Mouse (Mus musculus) erythroblast, adult 5-6 weeks (primary cell): ENCODE data around the gene Cep350. TPM values are rescaled to one million over a fixed set of nuclear protein-coding genes. Genes with fewer than 3 reads are reported as not detected.

Experiments used
- ATAC-seq: replicated peaks from 2 replicates; pipeline ENCODE4 v1.8.0; 2016; ENCODE audit warnings: moderate number of reproducible peaks, mild to moderate bottlenecking, moderate TSS enrichment, inconsistent platforms; ENCODE audit not compliant: poor library complexity, low FRiP score, severe bottlenecking
- total RNA-seq, 2 experiments: library from RNA; stranded (forward) in 1 of 2; stranded (reverse) in 1 of 2; fragments of 150-400 nt in 1 of 2; fragments of 200-764, 138-1000 nt in 1 of 2; gene quantifications; 2 replicates each; pipeline versions ENCODE4 v1.2.3 to v1.2.4; 2015 to 2017; ENCODE audit warnings: low replicate concordance in 2 of 2

Cep350 gene
- total RNA-seq, 2 experiments from 2014 or later: 35.5 to 48.2 TPM

DNA sequence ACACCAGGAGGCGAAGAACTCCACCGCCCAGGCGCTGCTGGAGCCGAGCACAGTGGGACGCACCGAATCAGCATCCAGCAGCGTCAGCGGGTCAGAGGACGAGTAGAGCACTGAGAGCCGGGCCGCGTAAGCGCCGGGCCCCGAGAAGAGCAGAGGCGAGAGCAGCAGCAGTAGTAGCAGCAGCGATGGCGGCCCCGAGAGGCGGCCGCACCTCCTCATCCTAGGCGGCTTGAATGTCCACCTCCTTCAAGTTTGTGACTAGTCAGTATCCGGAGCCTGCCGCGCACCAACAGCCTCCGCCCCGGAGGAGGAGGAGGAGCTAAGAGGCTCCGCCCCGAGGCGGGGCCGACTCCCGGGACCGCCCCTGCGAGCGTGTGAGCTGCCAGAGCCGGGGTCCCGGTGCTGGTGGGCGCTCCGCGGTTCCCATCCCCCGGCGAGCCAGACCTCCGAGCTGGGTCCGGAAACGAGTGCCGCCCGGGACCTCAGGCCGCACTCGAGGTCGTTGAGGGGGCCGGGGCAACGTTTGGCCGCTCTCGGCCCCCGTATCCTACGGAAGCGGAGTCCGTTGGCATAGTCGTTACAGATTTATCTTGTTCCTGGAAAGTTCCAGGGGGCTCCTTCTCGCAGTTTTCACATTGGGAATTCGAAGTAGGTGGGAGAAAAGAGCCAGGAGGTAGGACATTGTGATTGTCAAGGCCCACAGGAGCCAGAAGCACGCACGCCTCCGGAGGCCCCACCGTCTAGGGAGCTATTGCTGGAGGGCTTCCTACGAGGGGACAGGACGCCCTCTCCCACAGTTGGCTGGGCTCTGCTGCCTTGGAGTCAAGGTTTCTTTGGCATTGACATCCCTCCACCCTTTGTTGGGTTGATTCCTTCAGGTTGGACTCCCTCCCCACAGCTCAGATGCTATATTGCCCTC is 160.2 kb downstream of the Cep350 start, which contains the start of gene Qsox1:
Gene Qsox1, minus strand, starts transcription at position 309 of the 919 bp plus-strand sequence.
- ATAC-seq: peak; percentile 95

DNA sequence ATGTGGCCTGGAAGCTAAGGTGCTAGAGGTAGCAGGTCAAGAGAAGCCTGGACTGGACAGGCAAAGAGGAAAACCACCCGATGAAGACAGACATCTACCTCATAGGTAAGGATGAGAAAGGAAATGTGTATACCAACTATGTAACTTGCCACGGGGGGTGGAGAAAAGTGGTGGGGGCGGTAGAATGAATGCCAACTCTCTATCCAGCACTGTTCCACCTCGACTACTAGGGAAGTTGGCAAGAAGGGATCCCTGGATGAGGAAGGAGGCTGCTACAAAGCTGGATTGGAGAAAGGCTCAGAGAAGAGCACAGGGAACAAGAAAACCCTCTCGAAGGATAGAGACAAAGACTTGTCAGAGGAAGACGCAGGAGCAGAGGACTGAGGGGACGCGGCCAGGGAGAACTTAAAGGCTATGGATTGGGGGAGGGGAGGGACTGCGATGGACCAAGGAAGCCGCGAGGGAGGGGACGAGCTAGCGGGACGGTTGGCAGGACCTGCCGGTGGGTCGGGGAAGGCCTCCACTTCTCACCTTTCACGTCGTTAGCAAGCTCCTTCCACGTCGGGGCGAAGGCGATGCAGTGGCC is 161.0 kb downstream of the Cep350 start:
- no peak for ATAC-seq

DNA sequence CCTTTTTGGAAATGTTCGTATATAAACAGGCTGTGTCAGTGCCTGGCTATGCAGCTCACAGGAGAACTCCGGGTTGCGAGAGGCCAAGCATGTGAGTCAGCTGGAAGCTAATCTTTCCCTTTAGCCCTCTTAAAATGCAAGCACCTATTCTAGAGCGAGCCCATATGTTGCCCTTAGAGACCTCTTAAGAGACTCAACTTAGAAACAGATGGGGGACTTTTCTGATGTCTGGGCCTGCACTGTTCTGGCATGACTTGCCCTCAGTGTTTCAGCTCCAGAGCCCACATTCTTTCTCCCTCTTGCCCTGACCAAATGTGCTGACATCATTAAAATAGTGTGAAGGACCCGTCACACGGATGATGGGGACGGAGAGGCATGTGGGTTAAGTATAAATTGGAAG is 162.4 kb downstream of the Cep350 start:
- no peak for ATAC-seq

DNA sequence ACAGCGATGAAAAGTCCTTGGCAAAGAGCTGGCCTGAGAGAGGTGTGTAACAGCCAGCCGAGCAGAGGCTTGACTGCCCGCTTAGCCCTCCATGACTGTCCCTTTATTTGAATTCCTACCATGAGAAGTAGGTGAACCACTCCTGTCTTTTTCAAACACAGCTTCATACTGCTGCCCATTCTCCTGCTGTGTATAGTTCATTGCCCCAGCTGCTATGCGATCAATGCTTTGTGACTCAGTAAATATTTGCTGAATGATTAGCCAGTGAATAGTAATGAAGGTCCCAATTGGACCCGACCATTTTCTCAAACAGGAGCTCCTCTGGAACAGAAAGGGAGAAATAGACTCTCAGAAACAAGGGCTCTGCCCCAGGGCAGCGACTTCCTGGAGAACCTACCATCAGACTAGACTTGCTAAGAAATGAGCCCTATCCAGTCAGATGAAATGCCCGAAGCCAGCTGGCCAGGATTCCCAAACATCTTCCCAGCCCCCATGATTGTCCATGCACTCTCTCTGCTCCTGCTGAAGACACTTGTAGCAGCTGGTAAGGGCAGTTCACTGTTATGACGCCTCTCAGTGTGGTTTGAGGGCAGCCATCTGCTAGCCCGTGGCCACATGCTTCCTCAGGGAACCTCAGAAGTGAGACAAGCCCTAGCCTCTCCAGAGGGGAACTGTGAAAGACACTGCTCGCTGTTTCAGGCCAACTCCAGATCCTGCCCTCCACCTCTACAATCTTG is 163.2 kb downstream of the Cep350 start:
- ATAC-seq: no peak

DNA sequence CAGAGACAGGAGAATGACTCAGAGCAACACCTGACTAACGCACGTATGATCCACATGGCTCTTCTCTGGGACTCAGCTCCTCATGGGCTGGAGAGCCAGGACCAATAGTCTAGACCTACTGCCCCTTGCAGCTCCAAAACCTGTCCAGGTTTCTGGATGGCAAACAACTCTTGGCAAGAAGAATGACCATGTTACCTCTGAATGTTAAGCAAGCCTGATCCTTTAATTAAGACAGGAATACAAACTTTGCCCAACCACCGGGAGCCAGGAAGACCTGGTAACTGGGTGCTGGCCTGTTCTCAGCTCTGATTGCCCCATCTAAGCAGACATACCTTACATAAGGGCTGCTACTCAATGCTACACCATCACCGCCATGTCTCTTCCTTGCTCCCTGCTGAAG is 164.8 kb downstream of the Cep350 start:
- ATAC-seq: no peak

DNA sequence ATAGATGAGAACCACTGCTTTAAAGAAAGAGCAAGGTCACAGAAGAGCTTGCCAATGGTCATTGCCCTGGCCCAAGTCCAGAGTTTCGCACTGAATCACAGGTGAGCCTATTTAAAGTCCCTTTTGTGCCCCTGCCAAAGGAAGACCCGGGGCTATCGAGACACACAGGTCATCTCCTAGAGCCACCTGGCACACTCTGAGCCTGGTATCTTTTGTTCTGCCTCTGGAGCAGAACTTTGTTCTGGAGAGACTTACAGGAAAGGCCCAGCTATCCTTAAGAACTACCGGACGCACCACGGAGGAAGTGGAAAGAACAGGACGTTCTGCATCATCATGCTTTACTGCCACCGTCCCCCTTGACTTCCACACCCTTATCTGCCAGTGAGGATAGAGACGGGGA is 167.4 kb downstream of the Cep350 start:
- no peak for ATAC-seq

DNA sequence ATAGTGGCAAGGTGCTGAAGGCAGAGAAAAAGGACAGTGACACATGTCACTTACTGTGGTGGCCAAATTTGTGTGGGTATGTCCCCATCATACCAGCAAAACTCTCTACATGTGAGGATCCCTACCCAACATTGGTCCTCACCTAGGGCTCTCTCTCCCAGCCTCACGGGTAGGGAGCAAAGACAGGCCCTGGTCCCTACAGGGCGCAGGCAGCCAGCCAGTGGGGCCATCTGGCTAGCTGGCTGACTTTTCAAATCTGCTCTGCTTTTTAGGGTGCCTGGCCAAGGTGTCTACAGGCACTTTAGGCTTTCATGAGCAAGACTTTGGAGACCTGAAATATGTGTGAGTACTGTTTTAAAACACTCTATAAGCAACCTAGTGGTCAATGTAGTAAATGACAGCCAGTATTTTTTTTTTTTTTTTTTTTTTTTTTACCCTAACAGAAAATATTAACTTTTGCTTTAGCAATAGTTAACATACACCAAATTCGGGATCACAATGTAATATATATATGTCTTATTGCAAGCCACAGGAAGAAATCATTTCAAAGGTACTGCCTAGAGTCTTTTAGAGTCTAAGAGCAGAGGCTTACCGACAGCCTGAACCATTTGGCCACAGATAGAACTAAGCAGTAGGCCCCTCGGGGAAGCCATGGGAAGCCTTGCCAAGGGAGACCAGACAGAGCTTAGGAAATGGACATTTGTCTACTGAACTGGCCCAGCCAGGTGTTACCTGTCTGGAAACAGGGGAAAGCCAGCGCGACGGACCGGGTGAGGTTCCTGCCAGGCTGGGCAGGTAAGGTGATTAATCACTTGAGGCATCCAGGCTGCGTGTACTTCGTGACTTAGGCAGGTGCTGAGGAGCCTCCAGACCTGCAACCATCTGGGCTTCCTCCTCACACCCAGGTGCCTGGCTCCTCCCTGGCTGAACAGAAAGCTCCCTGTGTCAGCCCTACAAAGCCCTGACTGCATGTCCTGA is 171.8 kb downstream of the Cep350 start:
- no peak for ATAC-seq

DNA sequence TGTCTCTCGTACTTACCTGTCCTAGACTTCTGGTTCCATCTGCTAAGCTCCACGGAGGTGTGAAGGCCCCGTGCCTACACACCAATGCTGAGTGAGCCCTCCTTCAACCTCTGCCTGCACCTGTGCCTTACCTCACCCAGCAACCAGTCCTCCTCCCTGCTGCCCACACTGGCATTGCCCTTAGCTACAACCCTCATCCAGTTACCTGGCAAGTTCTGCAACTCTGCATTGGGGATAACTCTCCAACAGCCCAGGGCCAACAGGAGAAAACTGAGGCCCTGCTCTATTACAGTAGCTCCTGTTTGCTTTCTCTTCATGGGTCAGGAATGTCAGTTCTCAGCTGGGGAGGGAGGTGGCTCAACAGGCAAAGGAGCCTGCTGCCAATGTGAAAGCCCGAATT is 175.1 kb downstream of the Cep350 start:
- ATAC-seq: no peak

DNA sequence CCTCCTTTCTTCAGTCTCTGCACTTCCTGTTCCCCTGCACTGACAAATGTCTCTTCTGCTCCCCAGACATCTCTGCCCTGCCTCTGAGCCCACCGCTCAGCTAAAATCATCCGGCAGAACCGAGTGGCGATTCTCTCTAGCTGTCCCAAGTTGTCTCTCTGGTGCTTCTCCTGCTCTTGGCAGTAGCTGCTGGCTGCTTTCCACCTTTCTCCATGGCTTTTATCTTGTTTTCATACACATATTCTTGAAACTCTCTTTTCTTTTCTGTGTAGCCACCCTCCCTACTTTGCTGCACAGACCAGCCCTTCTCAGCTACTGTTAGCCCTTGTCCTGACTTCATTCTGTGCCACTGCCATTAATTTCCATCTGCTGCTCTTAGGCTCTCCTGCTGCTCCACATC is 175.6 kb downstream of the Cep350 start:
- no peak for ATAC-seq

DNA sequence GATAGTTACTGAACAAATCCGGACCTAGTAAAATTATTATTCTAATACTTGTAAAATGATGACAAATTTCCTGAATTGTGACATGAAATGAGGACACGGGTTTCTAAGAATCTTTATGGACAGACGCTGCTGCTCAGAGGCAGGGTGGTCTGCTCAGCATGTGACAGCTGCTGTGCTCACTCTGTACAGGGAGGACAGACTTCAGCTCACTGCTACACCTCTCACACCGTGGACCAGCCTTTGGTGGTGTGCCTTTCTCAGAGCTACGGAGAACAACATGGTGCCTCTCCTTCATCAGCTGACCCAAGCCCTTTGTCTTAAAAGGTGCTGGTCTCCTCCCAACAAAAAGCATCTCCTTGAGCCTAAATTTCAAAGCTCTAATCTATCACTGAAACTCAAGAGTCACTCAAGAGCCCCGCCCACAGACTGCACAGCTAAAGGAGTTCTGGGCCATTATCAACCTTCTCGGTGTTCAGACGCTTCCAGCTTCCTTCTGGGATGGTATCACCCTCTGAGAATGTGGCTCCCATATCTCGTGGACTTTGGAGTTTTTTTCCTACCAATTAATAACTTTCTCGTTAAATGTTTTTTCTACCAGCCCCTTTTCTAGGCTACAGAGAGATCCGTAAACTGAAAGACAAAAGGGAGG is 176.2 kb downstream of the Cep350 start:
- ATAC-seq: no peak

DNA sequence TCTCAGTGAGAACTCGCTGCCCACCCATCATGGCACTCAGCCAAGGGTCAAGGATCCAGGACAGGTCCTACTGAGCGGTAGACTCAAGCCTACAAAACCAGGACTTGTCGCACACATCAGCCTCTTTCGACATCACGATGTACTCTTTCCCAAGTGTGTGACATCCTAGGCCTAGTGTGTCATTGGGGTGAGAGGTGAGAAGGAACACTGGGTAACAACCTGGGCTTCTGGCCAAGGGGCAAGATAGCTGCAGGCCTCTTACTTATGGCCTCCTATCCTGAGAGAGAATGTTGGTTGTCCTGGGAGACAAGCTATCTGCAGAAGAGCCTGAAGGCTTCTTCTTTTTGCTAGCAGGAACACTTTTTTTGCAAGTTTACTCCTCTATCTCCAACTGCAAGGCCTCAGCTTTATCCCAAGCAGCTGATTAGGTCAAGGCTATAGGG is 177.2 kb downstream of the Cep350 start:
- no peak for ATAC-seq

Other genes with a start within 250 kb of the Cep350 start
- not detected in 2 replicates for gene Lhx4, start 221.6 kb downstream of the Cep350 start, total RNA-seq (2015; ENCODE audit: low replicate concordance)
- not detected in 2 replicates for gene Lhx4, start 221.6 kb downstream of the Cep350 start, total RNA-seq (2017; ENCODE audit: low replicate concordance)
- 1.5 and 4.2 TPM in 2 replicates for gene Qsox1, start 160.4 kb downstream of the Cep350 start, total RNA-seq (2015; ENCODE audit: low replicate concordance)
- 4.6 and 8.2 TPM in 2 replicates for gene Qsox1, start 160.4 kb downstream of the Cep350 start, total RNA-seq (2017; ENCODE audit: low replicate concordance)
- gene Tor1aip2, start 62.1 kb upstream of the Cep350 start, total RNA-seq (2015; ENCODE audit: low replicate concordance): 131 and 134 TPM in 2 replicates
- gene Tor1aip2, start 62.1 kb upstream of the Cep350 start, total RNA-seq (2017; ENCODE audit: low replicate concordance): 130 and 147 TPM in 2 replicates
- gene Tor1aip1, start 63.2 kb upstream of the Cep350 start, total RNA-seq (2015; ENCODE audit: low replicate concordance): 65.9 and 70.0 TPM in 2 replicates
- 58.6 and 67.1 TPM in 2 replicates for gene Tor1aip1, start 63.2 kb upstream of the Cep350 start, total RNA-seq (2017; ENCODE audit: low replicate concordance)
- gene Fam163a, start 231.8 kb upstream of the Cep350 start, total RNA-seq (2015; ENCODE audit: low replicate concordance): not detected in 2 replicates
- not detected in 2 replicates for gene Fam163a, start 231.8 kb upstream of the Cep350 start, total RNA-seq (2017; ENCODE audit: low replicate concordance)